Mouse (Mus musculus): ENCODE data around the gene Fbxw9. TPM values are rescaled to one million over a fixed set of nuclear protein-coding genes. Genes with fewer than 3 reads are reported as not detected.
A peak's percentile ranks its signal among the peaks of the same experiment; 100 is the strongest.
"Not testable (repeated sequence)": the region's sequence is repeated elsewhere in the genome, so short reads cannot be mapped to it uniquely, and the experiment has no call there.

Gene Fbxw9
- polyA plus RNA-seq, 1 experiment from 2014 or later = 30.1 TPM

GRCm38 (mm10) chr8:85076001-85076400 is 16.1 kb downstream of the Fbxw9 start:
- Histone ChIP-seq H3K36me3 (peaks cover 46% of the 10 kb centered on the region), H3K27ac (no peak overlapping the region), H3K27me3 (no peaks in the 10 kb centered on the region), H3K9me3 (no peaks in the 10 kb centered on the region), H3K4me2 (no peak overlapping the region), H3K4me3 (no peak overlapping the region), H3K4me1 (peaks cover 23% of the 10 kb centered on the region; the same call in 1 of the 2 replicates), H3K9ac (no peak overlapping the region)
- ATAC-seq (ENCODE audit: insufficient number of reproducible peaks, low FRiP score, low TSS enrichment, low read depth) = no peak
- WGBS = 84% methylated on average over 9 of the region's 9 CpGs

DNA sequence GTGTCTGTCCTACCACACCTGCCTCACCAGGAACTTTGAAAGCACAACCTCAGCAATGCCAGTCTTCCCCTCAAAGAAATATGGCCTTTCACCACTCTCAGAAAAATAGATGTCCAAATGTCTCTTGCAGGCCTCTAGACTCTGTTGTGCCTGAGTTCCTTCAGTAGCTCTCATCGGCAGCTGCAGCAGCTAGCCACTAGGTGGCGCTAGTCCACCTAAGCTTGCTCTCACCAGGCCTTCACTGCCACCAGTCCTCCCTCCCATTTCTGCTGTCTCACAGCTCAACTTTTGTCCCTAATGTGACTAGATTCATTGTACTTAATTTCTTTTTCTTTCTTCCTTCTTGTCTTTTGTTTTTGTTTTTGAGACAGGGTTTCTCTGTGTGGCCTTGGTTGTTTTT is 17.1 kb downstream of the Fbxw9 start:
- Histone ChIP-seq H3K27me3 (no peaks in the 10 kb centered on the region), H3K4me3 (no peak overlapping the region), H3K27ac (no peak overlapping the region), H3K9me3 (no peaks in the 10 kb centered on the region), H3K36me3 (peaks cover 46% of the 10 kb centered on the region), H3K4me2 (no peak overlapping the region), H3K9ac (no peak overlapping the region), H3K4me1 (peaks cover 30% of the 10 kb centered on the region)
- ATAC-seq (ENCODE audit: insufficient number of reproducible peaks, low FRiP score, low TSS enrichment, low read depth) = no peak
- 0% methylated on average over 2 of the region's 2 CpGs for WGBS

DNA sequence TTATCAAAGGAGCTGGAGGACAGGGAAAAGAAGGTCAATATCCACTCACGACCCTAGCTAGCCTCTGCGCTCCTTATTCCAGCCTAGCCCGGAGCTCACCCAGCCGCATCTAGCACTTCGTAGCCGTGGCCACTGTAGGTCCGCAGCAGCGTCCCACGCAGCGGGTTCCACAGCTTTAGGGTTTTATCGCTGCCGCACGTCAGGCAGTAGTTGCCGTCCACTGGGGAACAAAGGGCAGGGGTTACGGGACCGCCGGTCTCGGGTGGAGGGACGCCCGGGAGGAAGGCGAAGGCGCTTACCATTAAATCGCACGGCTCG is 20.3 kb downstream of the Fbxw9 start:
- WGBS = 1% methylated on average over 25 of the region's 25 CpGs
- Histone ChIP-seq H3K4me2 (peak overlapping the region; percentile 93), H3K9ac (peak overlapping the region; percentile 83), H3K9me3 (no peaks in the 10 kb centered on the region), H3K4me3 (peak overlapping the region; percentile 76), H3K27ac (peak overlapping the region; percentile 90), H3K27me3 (no peaks in the 10 kb centered on the region), H3K4me1 (peaks cover 38% of the 10 kb centered on the region), H3K36me3 (peaks cover 26% of the 10 kb centered on the region)
- ATAC-seq (ENCODE audit: insufficient number of reproducible peaks, low FRiP score, low TSS enrichment, low read depth) = no peak

DNA sequence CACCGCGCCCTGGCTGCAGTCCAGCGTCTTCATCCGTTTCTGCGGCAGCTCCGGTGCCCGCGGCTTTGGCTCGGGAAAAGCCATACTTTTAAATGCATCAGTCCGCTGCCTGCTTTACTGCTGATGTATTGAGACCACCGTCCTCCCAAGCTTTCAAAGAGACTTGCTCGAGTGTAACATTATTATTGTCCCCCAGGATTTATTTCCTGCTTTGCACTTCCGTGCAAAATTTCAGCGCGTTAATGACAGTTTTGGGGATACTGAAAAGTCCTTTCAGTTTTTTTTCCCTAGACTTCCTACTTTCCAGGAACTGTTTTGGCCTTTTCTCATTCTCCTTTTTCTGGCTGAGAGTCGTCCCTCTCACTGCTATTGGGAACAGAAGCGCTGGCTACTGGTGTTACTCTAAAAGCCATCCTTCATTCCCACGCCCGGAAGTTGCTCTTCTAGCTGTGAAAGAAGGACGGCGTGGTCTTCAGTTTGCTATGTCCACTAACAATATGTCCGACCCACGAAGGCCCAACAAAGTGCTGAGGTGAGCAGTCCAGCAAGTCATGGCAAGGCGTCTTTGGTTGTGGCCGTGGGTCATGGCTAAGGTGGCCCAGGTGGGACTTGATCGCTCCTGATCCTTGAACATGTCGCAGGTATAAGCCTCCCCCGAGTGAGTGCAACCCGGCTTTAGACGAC is 20.8 kb downstream of the Fbxw9 start, which contains the start of gene Wdr83os:
Gene Wdr83os (plus strand): TSS at position 209 of the 684 bp plus-strand sequence.
- Histone ChIP-seq H3K36me3 (peaks cover 26% of the 10 kb centered on the region), H3K4me1 (peaks cover 38% of the 10 kb centered on the region), H3K27me3 (no peaks in the 10 kb centered on the region), H3K4me3 (peak within 1 kb of the TSS; percentile 76), H3K9ac (peak within 1 kb of the TSS; percentile 83), H3K27ac (peak within 1 kb of the TSS; percentile 90), H3K9me3 (no peaks in the 10 kb centered on the region), H3K4me2 (peak within 1 kb of the TSS; percentile 93)
- WGBS = under 1% methylated on average over 30 of the region's 30 CpGs
- no peak for ATAC-seq (ENCODE audit: insufficient number of reproducible peaks, low FRiP score, low TSS enrichment, low read depth)

DNA sequence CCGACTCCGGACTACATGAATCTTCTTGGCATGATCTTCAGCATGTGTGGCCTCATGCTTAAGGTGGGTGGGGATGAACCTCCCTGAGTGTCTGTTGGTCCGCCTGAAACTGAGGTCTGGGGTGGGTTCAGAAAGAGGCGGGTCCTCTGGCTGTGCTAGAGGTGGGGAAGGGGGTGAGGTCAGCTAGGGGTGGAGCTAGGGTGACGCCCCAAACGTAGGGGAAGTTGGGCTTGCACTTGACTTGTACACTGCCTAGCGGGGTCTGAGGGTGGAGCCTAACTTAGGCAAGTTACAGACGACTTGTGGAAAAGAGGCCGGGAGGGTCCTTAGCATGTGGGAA is 21.3 kb downstream of the Fbxw9 start, which contains the start of gene Wdr83:
Gene Wdr83 (minus strand): TSS at position 91 of the 340 bp plus-strand sequence.
- Histone ChIP-seq H3K27ac (peak within 1 kb of the TSS; percentile 90), H3K4me2 (peak within 1 kb of the TSS; percentile 93), H3K36me3 (peaks cover 25% of the 10 kb centered on the region), H3K9ac (peak within 1 kb of the TSS; percentile 83), H3K4me1 (peaks cover 38% of the 10 kb centered on the region), H3K4me3 (peak within 1 kb of the TSS; percentile 76), H3K27me3 (no peaks in the 10 kb centered on the region), H3K9me3 (no peaks in the 10 kb centered on the region)
- WGBS = 2% methylated on average over 9 of the region's 9 CpGs
- peak; percentile 61 for ATAC-seq (ENCODE audit: insufficient number of reproducible peaks, low FRiP score, low TSS enrichment, low read depth)

DNA sequence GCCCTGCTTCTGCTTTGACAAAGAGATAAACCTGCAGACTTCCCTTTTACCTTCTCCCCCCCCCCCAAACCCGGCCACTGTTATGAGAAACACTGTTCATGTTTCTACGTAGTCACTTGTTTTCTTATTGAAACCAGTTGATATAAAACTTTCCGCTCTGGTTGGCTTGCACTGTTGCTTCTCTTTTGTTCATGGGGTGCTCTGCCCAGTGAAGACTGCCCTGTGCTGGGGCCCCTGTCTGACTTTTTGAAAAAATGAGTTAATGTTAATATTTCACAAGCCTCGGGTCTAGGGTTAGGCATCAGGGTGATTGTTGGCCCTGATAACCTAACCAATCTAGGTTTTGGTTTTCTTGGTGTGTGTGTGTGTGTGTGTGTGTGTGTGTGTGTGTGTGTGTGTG is 22.3 kb downstream of the Fbxw9 start:
- Histone ChIP-seq H3K36me3 (peaks cover 26% of the 10 kb centered on the region), H3K4me1 (peaks cover 38% of the 10 kb centered on the region)
- not testable (repeated sequence) for ATAC-seq (ENCODE audit: insufficient number of reproducible peaks, low FRiP score, low TSS enrichment, low read depth); H3K9me3 ChIP-seq; H3K27ac ChIP-seq; H3K4me3 ChIP-seq; H3K9ac ChIP-seq; H3K27me3 ChIP-seq; H3K4me2 ChIP-seq
- WGBS = 86% methylated on average over 4 of the region's 4 CpGs

- Histone ChIP-seq H3K9ac (peak within 1 kb of the TSS; percentile 61), H3K27me3 (no peaks in the 10 kb centered on the region), H3K4me2 (peak within 1 kb of the TSS; percentile 73), H3K9me3 (no peaks in the 10 kb centered on the region), H3K4me1 (peaks cover 38% of the 10 kb centered on the region), H3K36me3 (peaks cover 35% of the 10 kb centered on the region), H3K27ac (peak within 1 kb of the TSS; percentile 60), H3K4me3 (peak within 1 kb of the TSS; percentile 67)
- 1% methylated on average over 30 of the region's 30 CpGs for WGBS
- peak; percentile 80 for ATAC-seq (ENCODE audit: insufficient number of reproducible peaks, low FRiP score, low TSS enrichment, low read depth)
These were observed 23.4 kb downstream of the Fbxw9 start, which contains the start of gene Man2b1 for GRCm38 (mm10) chr8:85083108-85083813. Gene Man2b1, plus strand, starts transcription at chr8:85083270.

GRCm38 (mm10) chr8:85084633-85085032 is 24.8 kb downstream of the Fbxw9 start:
- no peaks in the 10 kb centered on the region for H3K27me3 ChIP-seq
- no peaks in the 10 kb centered on the region for H3K9me3 ChIP-seq
- H3K4me2 ChIP-seq = no peak overlapping the region
- WGBS = 86% methylated on average over 8 of the region's 8 CpGs
- no peak overlapping the region for H3K27ac ChIP-seq
- no peak overlapping the region for H3K4me3 ChIP-seq
- H3K9ac ChIP-seq = no peak overlapping the region
- peaks cover 35% of the 10 kb centered on the region for H3K4me1 ChIP-seq
- peaks cover 41% of the 10 kb centered on the region for H3K36me3 ChIP-seq
- no peak for ATAC-seq (ENCODE audit: insufficient number of reproducible peaks, low FRiP score, low TSS enrichment, low read depth)

- Histone ChIP-seq H3K9me3 (no peaks in the 10 kb centered on the region), H3K4me2 (no peak overlapping the region), H3K27me3 (no peaks in the 10 kb centered on the region), H3K4me1 (peaks cover 28% of the 10 kb centered on the region), H3K9ac (no peak overlapping the region), H3K4me3 (no peak overlapping the region), H3K36me3 (peaks cover 45% of the 10 kb centered on the region), H3K27ac (no peak overlapping the region)
- no peak for ATAC-seq (ENCODE audit: insufficient number of reproducible peaks, low FRiP score, low TSS enrichment, low read depth)
- 83% methylated on average over 3 of the region's 3 CpGs for WGBS
These were observed 26.4 kb downstream of the Fbxw9 start for GRCm38 (mm10) chr8:85086238-85086637.

GRCm38 (mm10) chr8:85088771-85089170 is 28.9 kb downstream of the Fbxw9 start:
- H3K27ac ChIP-seq = no peak overlapping the region
- no peaks in the 10 kb centered on the region for H3K27me3 ChIP-seq
- H3K4me2 ChIP-seq = no peak overlapping the region
- peaks cover 57% of the 10 kb centered on the region for H3K36me3 ChIP-seq
- peaks cover 5% of the 10 kb centered on the region for H3K4me1 ChIP-seq
- ATAC-seq (ENCODE audit: insufficient number of reproducible peaks, low FRiP score, low TSS enrichment, low read depth) = no peak
- 86% methylated on average over 2 of the region's 2 CpGs for WGBS
- no peak overlapping the region for H3K9ac ChIP-seq
- no peak overlapping the region for H3K4me3 ChIP-seq
- no peaks in the 10 kb centered on the region for H3K9me3 ChIP-seq

- Histone ChIP-seq H3K9ac (no peak overlapping the region), H3K4me1 (no peaks in the 10 kb centered on the region), H3K36me3 (peaks cover 68% of the 10 kb centered on the region), H3K4me3 (no peak overlapping the region), H3K9me3 (no peaks in the 10 kb centered on the region), H3K27me3 (no peaks in the 10 kb centered on the region), H3K4me2 (no peak overlapping the region), H3K27ac (no peak overlapping the region)
- WGBS = 90% methylated on average over 11 of the region's 11 CpGs
- no peak for ATAC-seq (ENCODE audit: insufficient number of reproducible peaks, low FRiP score, low TSS enrichment, low read depth)
These were observed 31.0 kb downstream of the Fbxw9 start for GRCm38 (mm10) chr8:85090856-85091255.

GRCm38 (mm10) chr8:85091526-85092090 is 31.8 kb downstream of the Fbxw9 start:
- H3K9ac ChIP-seq = no peak overlapping the region
- no peaks in the 10 kb centered on the region for H3K9me3 ChIP-seq
- peaks cover 71% of the 10 kb centered on the region for H3K36me3 ChIP-seq
- H3K4me3 ChIP-seq = no peak overlapping the region
- no peak overlapping the region for H3K4me2 ChIP-seq
- H3K4me1 ChIP-seq = no peaks in the 10 kb centered on the region
- 39% methylated on average over 21 of the region's 21 CpGs for WGBS
- H3K27ac ChIP-seq = no peak overlapping the region
- H3K27me3 ChIP-seq = no peaks in the 10 kb centered on the region
- ATAC-seq (ENCODE audit: insufficient number of reproducible peaks, low FRiP score, low TSS enrichment, low read depth) = no peak

All from limb, embryonic 15.5 days (tissue).